Mouse (Mus musculus) heart, embryonic 10.5 days (tissue): ENCODE results near the gene Gal3st3. TPM values are rescaled to one million over a fixed set of nuclear protein-coding genes. Genes with fewer than 3 reads are reported as not detected.
"Not testable (repeated sequence)": the region's sequence is repeated elsewhere in the genome, so short reads cannot be mapped to it uniquely, and the experiment has no call there.

Source experiments
- DNase-seq: peaks from one replicate; pipeline ENCODE4 v3.0.0-alpha.2; 2017; ENCODE audit warnings: low spot score
- H3K27ac ChIP-seq: fragments of 300-500 bp; sonication (generic); 2 replicates; pipeline ENCODE4 v1.5.1; 2016; ENCODE audit warnings: mild to moderate bottlenecking
- H3K27me3 ChIP-seq: fragments of 300-500 bp; sonication (generic); 2 replicates; pipeline ENCODE4 v1.6.1; 2016; ENCODE audit warnings: mild to moderate bottlenecking; ENCODE audit not compliant: poor library complexity, insufficient read depth, severe bottlenecking
- H3K36me3 ChIP-seq: fragments of 300-500 bp; sonication (generic); 2 replicates; pipeline ENCODE4 v1.6.1; 2016; ENCODE audit warnings: mild to moderate bottlenecking, moderate library complexity
- H3K4me1 ChIP-seq: fragments of 300-500 bp; sonication (generic); 2 replicates; pipeline ENCODE4 v1.6.1; 2016; ENCODE audit warnings: mild to moderate bottlenecking
- H3K4me3 ChIP-seq: fragments of 300-500 bp; sonication (generic); 2 replicates; pipeline ENCODE4 v1.5.1; 2016; ENCODE audit warnings: mild to moderate bottlenecking, moderate library complexity
- H3K9me3 ChIP-seq: fragments of 300-500 bp; sonication (generic); 2 replicates; pipeline ENCODE4 v1.6.1; 2016; ENCODE audit warnings: mild to moderate bottlenecking, moderate library complexity
- WGBS: fragments of 180-500 bp; shearing (Covaris S2); methylation state at CpG from one replicate; pipeline ENCODE4 v1.1.7; 2016; 5-methylcytosine and 5-hydroxymethylcytosine counted together
- polyA plus RNA-seq: library from polyadenylated mRNA; unstranded; fragments of >200 nt; fragmentation: Nextera tagmentation; extraction: Ambion mirVana; gene quantifications from 2 replicates; pipeline ENCODE4 v1.2.1, GENCODE M21; 2016

Gal3st3 gene
- polyA plus RNA-seq, 1 experiment from 2014 or later = 4.5 TPM

- 70% methylated on average over 19 of the region's 19 CpGs for whole genome bisulfite sequencing
- no peaks in the 10 kb centered on the region for H3K9me3 ChIP-seq
- H3K27me3 ChIP-seq = no peaks in the 10 kb centered on the region
- H3K4me1 ChIP-seq = no peaks in the 10 kb centered on the region; the same call in 1 of the 2 replicates
- no peaks in the 10 kb centered on the region for H3K36me3 ChIP-seq
- H3K27ac ChIP-seq = no peak overlapping the region
- DNase-seq = no peak
- H3K4me3 ChIP-seq = no peak overlapping the region
Observed at GRCm38 (mm10) chr19:5327970-5328369, 29.8 kb downstream of the Gal3st3 start.

DNA sequence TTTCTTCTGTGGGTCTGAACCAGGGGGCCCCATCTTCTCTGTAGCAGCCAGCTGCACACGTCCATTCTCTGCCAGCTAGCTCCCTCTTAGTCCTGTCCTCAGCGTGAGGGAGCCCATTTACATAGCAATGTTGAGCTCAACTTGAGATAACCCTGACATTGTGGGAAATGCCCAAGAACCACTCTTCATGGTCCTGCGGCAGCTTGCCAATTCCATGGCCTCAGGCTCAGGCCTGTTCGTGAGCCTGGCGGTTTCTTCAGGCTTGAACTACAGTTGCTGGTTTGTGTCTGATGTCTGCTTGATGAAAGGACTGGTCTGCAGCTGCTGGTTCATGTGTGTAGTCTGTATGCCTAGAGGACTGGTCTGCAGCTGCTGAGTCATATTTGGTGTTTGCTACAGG, 36.6 kb downstream of the Gal3st3 start:
- Histone ChIP-seq H3K27ac (no peak overlapping the region), H3K4me3 (no peak overlapping the region), H3K9me3 (no peaks in the 10 kb centered on the region), H3K27me3 (no peaks in the 10 kb centered on the region), H3K4me1 (peaks cover 8% of the 10 kb centered on the region), H3K36me3 (no peaks in the 10 kb centered on the region)
- WGBS = 56% methylated on average over 5 of the region's 5 CpGs
- DNase-seq = no peak

GRCm38 (mm10) chr19:5335441-5335840, 37.3 kb downstream of the Gal3st3 start, which contains the start of gene Catsper1:
Gene Catsper1 (plus strand): TSS chr19:5335741.
- H3K36me3 ChIP-seq = no peaks in the 10 kb centered on the region
- H3K4me1 ChIP-seq = peaks cover 8% of the 10 kb centered on the region
- 79% methylated on average over 6 of the region's 6 CpGs for WGBS
- DNase-seq = no peak
- no peaks in the 10 kb centered on the region for H3K27me3 ChIP-seq
- H3K4me3 ChIP-seq = no peak within 1 kb of the TSS
- no peak within 1 kb of the TSS for H3K27ac ChIP-seq
- H3K9me3 ChIP-seq = no peaks in the 10 kb centered on the region

GRCm38 (mm10) chr19:5337975-5338374, 39.8 kb downstream of the Gal3st3 start:
- Histone ChIP-seq H3K27ac (no peak overlapping the region), H3K4me1 (peaks cover 8% of the 10 kb centered on the region), H3K27me3 (no peaks in the 10 kb centered on the region), H3K4me3 (no peak overlapping the region), H3K36me3 (no peaks in the 10 kb centered on the region), H3K9me3 (no peaks in the 10 kb centered on the region)
- DNase-seq = no peak
- WGBS = 18% methylated on average over 5 of the region's 5 CpGs

DNA sequence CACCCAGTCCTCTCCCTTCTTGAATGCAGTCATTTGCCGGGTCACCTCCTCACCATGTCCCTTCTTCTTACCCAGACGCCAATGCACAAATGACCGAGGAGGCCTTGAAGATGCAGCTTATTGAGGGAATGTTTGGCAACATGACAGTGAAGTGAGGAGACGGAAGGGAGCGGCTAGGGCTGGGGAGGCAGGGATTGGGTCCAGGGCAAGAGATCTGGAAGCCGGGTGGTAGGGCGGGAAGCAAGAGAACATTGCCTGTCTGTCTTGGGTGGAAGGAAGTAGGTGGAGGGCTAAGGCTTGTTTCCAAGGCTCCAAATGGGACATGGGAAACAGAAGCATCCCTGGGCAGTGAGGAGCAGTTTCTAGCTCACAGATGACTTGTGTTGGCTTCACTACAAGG, 43.2 kb downstream of the Gal3st3 start:
- no peaks in the 10 kb centered on the region for H3K36me3 ChIP-seq
- H3K27ac ChIP-seq = no peak overlapping the region
- DNase-seq = no peak
- no peak overlapping the region for H3K4me3 ChIP-seq
- H3K9me3 ChIP-seq = no peaks in the 10 kb centered on the region
- 90% methylated on average over 7 of the region's 7 CpGs for WGBS
- no peaks in the 10 kb centered on the region for H3K27me3 ChIP-seq
- 0 out of 2 replicates have a peak, but pooled peaks cover 3% of the 10 kb centered on the region for H3K4me1 ChIP-seq

- no peaks in the 10 kb centered on the region for H3K9me3 ChIP-seq
- no peak overlapping the region for H3K27ac ChIP-seq
- H3K36me3 ChIP-seq = no peaks in the 10 kb centered on the region
- no peak overlapping the region for H3K4me3 ChIP-seq
- DNase-seq = no peak
- peaks cover 16% of the 10 kb centered on the region; the same call in 1 of the 2 replicates for H3K27me3 ChIP-seq
- WGBS = 68% methylated on average over 6 of the region's 6 CpGs
- peaks cover 9% of the 10 kb centered on the region for H3K4me1 ChIP-seq
Observed at GRCm38 (mm10) chr19:5345297-5346131, 47.4 kb downstream of the Gal3st3 start.

GRCm38 (mm10) chr19:5348064-5348463, 49.9 kb downstream of the Gal3st3 start:
- Histone ChIP-seq H3K36me3 (no peaks in the 10 kb centered on the region), H3K4me1 (peaks cover 9% of the 10 kb centered on the region), H3K27ac (no peak overlapping the region), H3K4me3 (no peak overlapping the region), H3K27me3 (peaks cover 16% of the 10 kb centered on the region; the same call in 1 of the 2 replicates), H3K9me3 (no peaks in the 10 kb centered on the region)
- WGBS = 68% methylated on average over 6 of the region's 6 CpGs
- no peak for DNase-seq

DNA sequence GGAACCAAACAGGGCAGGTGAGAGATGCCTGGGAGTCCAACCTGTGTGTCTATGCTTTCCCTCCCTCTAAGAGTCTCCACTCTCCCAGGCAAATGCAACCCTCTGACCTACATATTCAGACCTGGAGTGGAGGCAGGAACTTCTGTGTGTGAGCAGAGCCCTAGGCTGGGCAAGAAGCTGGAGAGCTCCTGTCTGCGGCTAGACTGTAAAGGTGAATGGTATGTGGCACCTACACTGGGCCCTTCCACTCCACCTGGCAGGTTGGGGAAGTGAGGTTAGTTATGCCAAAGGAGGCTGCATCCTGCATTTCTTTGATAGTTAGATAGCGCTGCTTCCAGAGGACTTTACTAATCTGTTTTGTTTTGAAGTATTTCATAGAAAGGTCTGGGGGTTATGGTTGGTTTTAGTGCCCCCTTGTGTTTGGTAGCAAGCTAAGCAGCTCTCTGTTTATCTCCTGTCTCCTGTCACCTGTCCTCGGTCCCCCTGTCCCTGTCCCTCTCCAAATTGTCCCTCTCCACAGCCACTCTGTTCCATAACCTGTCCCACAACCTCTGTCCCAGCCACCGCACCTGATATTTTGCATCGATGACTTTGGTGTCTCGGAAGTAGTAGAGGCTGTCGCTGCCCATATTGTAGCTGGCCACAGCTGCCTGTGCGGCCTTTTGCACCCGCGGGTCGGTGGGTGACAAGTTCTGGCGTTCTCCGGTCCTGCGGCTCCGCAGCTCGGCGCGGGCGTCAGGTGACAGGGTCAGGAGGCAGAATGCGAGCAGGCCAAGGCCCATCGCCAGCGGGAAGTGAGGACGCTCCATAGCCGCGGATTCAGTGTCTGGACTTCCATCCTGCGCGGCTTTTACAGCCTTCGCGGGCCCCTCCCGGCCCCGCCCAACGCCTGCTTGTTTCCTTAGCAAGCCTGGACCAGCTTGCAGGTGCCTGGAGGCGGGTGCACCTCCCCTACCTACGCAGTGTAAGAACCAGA, 50.7 kb downstream of the Gal3st3 start:
- Histone ChIP-seq H3K27ac (peak overlapping the region; percentile 26; the same call in 1 of the 2 replicates), H3K9me3 (no peaks in the 10 kb centered on the region), H3K36me3 (no peaks in the 10 kb centered on the region), H3K4me3 (peak overlapping the region; percentile 58), H3K4me1 (peaks cover 9% of the 10 kb centered on the region), H3K27me3 (peaks cover 16% of the 10 kb centered on the region; the same call in 1 of the 2 replicates)
- 6% methylated on average over 34 of the region's 34 CpGs for WGBS
- no peak for DNase-seq

GRCm38 (mm10) chr19:5349502-5349873, 51.4 kb downstream of the Gal3st3 start, which contains the start of gene Cst6:
Gene Cst6 (minus strand): TSS chr19:5349574.
- Histone ChIP-seq H3K27me3 (peaks cover 16% of the 10 kb centered on the region; the same call in 1 of the 2 replicates), H3K4me3 (peak within 1 kb of the TSS; percentile 58), H3K27ac (peak within 1 kb of the TSS; percentile 26; the same call in 1 of the 2 replicates)
- not testable (repeated sequence) for DNase-seq, H3K4me1 ChIP-seq, H3K9me3 ChIP-seq, H3K36me3 ChIP-seq
- WGBS = 62% methylated on average over 6 of the region's 6 CpGs

DNA sequence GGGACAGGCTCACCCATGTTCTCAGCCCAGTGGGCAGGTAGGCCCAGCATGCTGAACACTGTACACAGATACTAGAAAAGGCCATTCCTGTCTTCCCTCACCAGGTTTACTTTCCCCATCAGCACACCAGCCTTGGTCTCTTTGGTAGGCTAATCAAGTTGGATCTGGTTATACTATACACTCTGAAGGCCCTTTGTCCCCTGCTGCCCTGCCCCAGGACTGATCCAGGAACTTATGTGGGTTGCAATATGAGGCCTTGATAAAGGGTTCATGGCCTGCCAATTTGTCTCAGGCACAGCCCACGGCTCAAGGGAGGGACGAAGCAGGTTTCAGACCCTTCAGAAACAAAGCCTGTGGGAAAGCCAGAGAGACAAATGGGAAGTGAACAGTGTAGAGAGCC, 55.5 kb downstream of the Gal3st3 start:
- Histone ChIP-seq H3K4me3 (no peak overlapping the region), H3K4me1 (peaks cover 6% of the 10 kb centered on the region), H3K36me3 (no peaks in the 10 kb centered on the region), H3K27ac (no peak overlapping the region), H3K27me3 (peaks cover 10% of the 10 kb centered on the region; the same call in 1 of the 2 replicates), H3K9me3 (no peaks in the 10 kb centered on the region)
- no peak for DNase-seq
- 72% methylated on average over 2 of the region's 2 CpGs for WGBS

DNA sequence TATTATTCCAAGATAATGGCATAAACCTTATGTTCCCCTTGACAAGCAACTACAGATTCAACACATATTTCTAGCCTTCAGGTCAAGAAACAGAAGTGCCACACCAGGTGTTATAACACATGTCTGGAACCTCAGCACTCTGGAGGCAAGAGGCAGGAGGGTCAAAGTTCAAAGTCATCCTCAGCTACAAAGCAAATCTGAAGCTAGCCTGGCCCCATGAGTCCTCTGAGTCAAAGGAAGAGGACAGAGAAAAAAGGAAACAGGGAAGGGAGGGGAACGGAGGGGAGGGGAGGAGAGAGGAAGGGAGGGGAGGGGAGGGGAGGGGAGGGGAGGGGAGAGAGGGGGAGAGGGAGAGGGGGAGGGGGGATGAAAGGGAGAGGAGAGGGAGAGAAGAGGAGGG, 57.9 kb downstream of the Gal3st3 start:
- DNase-seq = no peak
- H3K27ac ChIP-seq = no peak overlapping the region
- H3K27me3 ChIP-seq = no peaks in the 10 kb centered on the region
- no peaks in the 10 kb centered on the region for H3K9me3 ChIP-seq
- H3K4me1 ChIP-seq = no peaks in the 10 kb centered on the region
- H3K36me3 ChIP-seq = no peaks in the 10 kb centered on the region
- no CpG with 5 or more reads among the region's 1 CpGs for WGBS
- H3K4me3 ChIP-seq = no peak overlapping the region
